Mouse (Mus musculus): ENCODE results near the gene Dlx6. TPM values are rescaled to one million over a fixed set of nuclear protein-coding genes. Genes with fewer than 3 reads are reported as not detected.
A peak's percentile ranks its signal among the peaks of the same experiment; 100 is the strongest.

Dlx6 gene
- polyA plus RNA-seq, 1 experiment from 2014 or later: not detected

GRCm38 (mm10) chr6:6863955-6864354, 821 bp downstream of the Dlx6 start:
- Histone ChIP-seq H3K27me3 (ENCODE audit: control insufficient read depth, insufficient read depth, low read length) (peaks cover 95% of the 10 kb centered on the region), H3K4me2 (replicated peaks) (peak overlapping the region; percentile 56), H3K36me3 (replicated peaks; ENCODE audit: control insufficient read depth, insufficient read depth) (no peaks in the 10 kb centered on the region), H3K9me3 (ENCODE audit: control insufficient read depth, low read length) (no peaks in the 10 kb centered on the region), H3K9ac (no peak overlapping the region), H3K4me3 (replicated peaks; ENCODE audit: low read length) (peak overlapping the region; percentile 30), H3K27ac (no peak overlapping the region), H3K4me1 (replicated peaks; ENCODE audit: control insufficient read depth, insufficient read depth, low read length) (peaks cover 16% of the 10 kb centered on the region; the same call in 1 of the 2 replicates)
- 0% methylated on average over 12 of the region's 21 CpGs for WGBS
- ATAC-seq (ENCODE audit: low FRiP score) (peak; percentile 32; the same call in 1 of the 2 replicates), DNase-seq (ENCODE audit: low spot score) (no peak)

- no peak overlapping the region for H3K9ac ChIP-seq
- peaks cover 16% of the 10 kb centered on the region; the same call in 1 of the 2 replicates for H3K4me1 ChIP-seq (replicated peaks; ENCODE audit: control insufficient read depth, insufficient read depth, low read length)
- H3K4me2 ChIP-seq (replicated peaks): no peak overlapping the region
- no peak for DNase-seq (ENCODE audit: low spot score)
- no peak overlapping the region for H3K27ac ChIP-seq
- H3K36me3 ChIP-seq (replicated peaks; ENCODE audit: control insufficient read depth, insufficient read depth): no peaks in the 10 kb centered on the region
- H3K4me3 ChIP-seq (replicated peaks; ENCODE audit: low read length): no peak overlapping the region
- ATAC-seq (ENCODE audit: low FRiP score): no peak
- 1% methylated on average over 36 of the region's 36 CpGs for whole genome bisulfite sequencing
- H3K9me3 ChIP-seq (ENCODE audit: control insufficient read depth, low read length): no peaks in the 10 kb centered on the region
- H3K27me3 ChIP-seq (ENCODE audit: control insufficient read depth, insufficient read depth, low read length): peaks cover 95% of the 10 kb centered on the region
Observed at GRCm38 (mm10) chr6:6864441-6865440, 1.6 kb downstream of the Dlx6 start.

DNA sequence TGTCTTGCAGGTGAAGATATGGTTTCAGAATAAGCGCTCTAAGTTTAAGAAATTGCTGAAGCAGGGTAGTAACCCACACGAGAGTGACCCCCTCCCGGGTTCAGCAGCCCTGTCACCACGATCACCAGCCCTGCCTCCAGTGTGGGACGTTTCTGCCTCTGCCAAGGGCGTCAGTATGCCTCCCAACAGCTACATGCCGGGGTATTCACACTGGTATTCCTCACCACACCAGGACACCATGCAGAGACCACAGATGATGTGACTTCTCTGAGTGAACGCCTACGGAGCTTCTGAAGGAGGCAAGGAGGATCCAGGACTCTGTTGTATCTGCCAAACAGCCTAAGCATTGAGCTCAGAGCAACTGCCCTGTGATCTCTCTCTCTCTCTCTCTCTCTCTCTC, 3.9 kb downstream of the Dlx6 start:
- DNase-seq (ENCODE audit: low spot score) (no peak), ATAC-seq (ENCODE audit: low FRiP score) (no peak)
- Histone ChIP-seq H3K9ac (no peak overlapping the region), H3K4me2 (replicated peaks) (no peak overlapping the region), H3K4me3 (replicated peaks; ENCODE audit: low read length) (no peak overlapping the region), H3K36me3 (replicated peaks; ENCODE audit: control insufficient read depth, insufficient read depth) (no peaks in the 10 kb centered on the region), H3K9me3 (ENCODE audit: control insufficient read depth, low read length) (no peaks in the 10 kb centered on the region), H3K4me1 (replicated peaks; ENCODE audit: control insufficient read depth, insufficient read depth, low read length) (peaks cover 16% of the 10 kb centered on the region; the same call in 1 of the 2 replicates), H3K27ac (no peak overlapping the region), H3K27me3 (ENCODE audit: control insufficient read depth, insufficient read depth, low read length) (peaks cover 98% of the 10 kb centered on the region)
- 3% methylated on average over 9 of the region's 9 CpGs for WGBS

DNA sequence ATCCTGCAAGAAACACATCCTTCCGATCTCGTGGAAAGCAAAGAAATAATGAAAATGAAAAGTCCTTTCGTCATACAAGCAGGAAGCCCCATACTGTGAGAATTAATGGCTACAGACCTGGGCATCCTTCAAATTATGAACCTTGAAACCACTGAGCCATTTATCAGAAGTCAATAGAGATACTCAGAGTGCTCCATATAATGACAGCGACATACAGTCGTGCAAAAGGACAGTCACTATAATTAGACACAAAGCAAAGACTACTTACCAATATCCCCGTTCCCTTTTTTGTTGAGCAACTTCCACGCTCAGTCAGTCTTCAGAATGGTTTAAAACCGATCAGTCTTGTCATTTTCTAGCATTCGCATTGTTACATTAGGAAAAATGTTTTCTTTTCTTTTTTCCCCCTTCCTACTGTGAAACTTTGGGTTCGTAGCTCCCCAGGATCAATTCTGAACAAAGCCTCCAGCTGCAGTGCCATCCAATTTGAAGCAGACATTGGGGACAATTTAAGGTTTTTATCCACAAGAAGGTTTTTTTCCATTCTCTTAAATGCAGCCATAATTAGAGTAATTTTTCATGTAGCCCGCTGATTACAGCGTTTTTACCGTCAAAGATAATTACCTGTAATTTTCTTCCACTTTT, 6.0 kb downstream of the Dlx6 start:
- Histone ChIP-seq H3K27ac (no peak overlapping the region), H3K9ac (no peak overlapping the region), H3K4me2 (replicated peaks) (no peak overlapping the region), H3K9me3 (ENCODE audit: control insufficient read depth, low read length) (no peaks in the 10 kb centered on the region), H3K4me1 (replicated peaks; ENCODE audit: control insufficient read depth, insufficient read depth, low read length) (no peaks in the 10 kb centered on the region), H3K36me3 (replicated peaks; ENCODE audit: control insufficient read depth, insufficient read depth) (no peaks in the 10 kb centered on the region), H3K27me3 (ENCODE audit: control insufficient read depth, insufficient read depth, low read length) (peaks cover 99% of the 10 kb centered on the region), H3K4me3 (replicated peaks; ENCODE audit: low read length) (no peak overlapping the region)
- DNase-seq (ENCODE audit: low spot score): no peak
- no peak for ATAC-seq (ENCODE audit: low FRiP score)
- WGBS: 3% methylated on average over 13 of the region's 13 CpGs

- no peak overlapping the region for H3K4me2 ChIP-seq (replicated peaks)
- no peak for ATAC-seq (ENCODE audit: low FRiP score)
- H3K4me1 ChIP-seq (replicated peaks; ENCODE audit: control insufficient read depth, insufficient read depth, low read length): no peaks in the 10 kb centered on the region
- no peak overlapping the region for H3K4me3 ChIP-seq (replicated peaks; ENCODE audit: low read length)
- H3K27ac ChIP-seq: no peak overlapping the region
- H3K9ac ChIP-seq: no peak overlapping the region
- under 1% methylated on average over 11 of the region's 11 CpGs for WGBS
- no peaks in the 10 kb centered on the region for H3K36me3 ChIP-seq (replicated peaks; ENCODE audit: control insufficient read depth, insufficient read depth)
- no peaks in the 10 kb centered on the region for H3K9me3 ChIP-seq (ENCODE audit: control insufficient read depth, low read length)
- peaks cover 99% of the 10 kb centered on the region for H3K27me3 ChIP-seq (ENCODE audit: control insufficient read depth, insufficient read depth, low read length)
- no peak for DNase-seq (ENCODE audit: low spot score)
Observed at GRCm38 (mm10) chr6:6869961-6870800, 7.0 kb downstream of the Dlx6 start.

GRCm38 (mm10) chr6:6870876-6871420, 7.8 kb downstream of the Dlx6 start:
- Histone ChIP-seq H3K4me3 (replicated peaks; ENCODE audit: low read length) (no peak overlapping the region), H3K9ac (no peak overlapping the region), H3K4me1 (replicated peaks; ENCODE audit: control insufficient read depth, insufficient read depth, low read length) (no peaks in the 10 kb centered on the region), H3K27me3 (ENCODE audit: control insufficient read depth, insufficient read depth, low read length) (peaks cover 99% of the 10 kb centered on the region), H3K36me3 (replicated peaks; ENCODE audit: control insufficient read depth, insufficient read depth) (no peaks in the 10 kb centered on the region), H3K9me3 (ENCODE audit: control insufficient read depth, low read length) (no peaks in the 10 kb centered on the region), H3K4me2 (replicated peaks) (no peak overlapping the region), H3K27ac (no peak overlapping the region)
- WGBS: 2% methylated on average over 7 of the region's 7 CpGs
- ATAC-seq (ENCODE audit: low FRiP score) (no peak), DNase-seq (ENCODE audit: low spot score) (no peak)

DNA sequence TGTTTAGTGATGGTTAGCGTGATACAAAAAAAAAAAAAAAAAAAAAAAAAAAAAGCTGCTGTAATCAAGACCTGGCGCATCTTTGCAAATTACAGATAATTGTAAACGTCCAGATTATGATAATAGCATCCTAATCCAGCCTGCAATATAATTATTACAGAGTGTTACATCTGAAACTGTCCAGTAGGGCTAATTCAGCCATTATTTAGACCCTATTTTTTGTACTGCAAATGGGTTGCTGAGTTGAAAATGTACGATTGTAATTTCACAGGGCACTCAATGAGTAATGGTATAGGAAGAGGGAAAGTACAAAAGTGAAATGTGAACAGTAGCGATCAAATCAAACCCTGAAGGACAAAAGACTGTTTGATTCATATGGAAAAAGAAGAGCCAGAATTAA, 8.6 kb downstream of the Dlx6 start:
- no peak for ATAC-seq (ENCODE audit: low FRiP score)
- no peak for DNase-seq (ENCODE audit: low spot score)
- 4% methylated on average over 5 of the region's 5 CpGs for WGBS

GRCm38 (mm10) chr6:6872873-6873272, 9.7 kb downstream of the Dlx6 start:
- Histone ChIP-seq H3K4me2 (replicated peaks) (no peak overlapping the region), H3K36me3 (replicated peaks; ENCODE audit: control insufficient read depth, insufficient read depth) (no peaks in the 10 kb centered on the region), H3K9me3 (ENCODE audit: control insufficient read depth, low read length) (no peaks in the 10 kb centered on the region), H3K27ac (no peak overlapping the region), H3K27me3 (ENCODE audit: control insufficient read depth, insufficient read depth, low read length) (peaks cover 100% of the 10 kb centered on the region), H3K4me3 (replicated peaks; ENCODE audit: low read length) (no peak overlapping the region), H3K4me1 (replicated peaks; ENCODE audit: control insufficient read depth, insufficient read depth, low read length) (no peaks in the 10 kb centered on the region), H3K9ac (no peak overlapping the region)
- DNase-seq (ENCODE audit: low spot score): no peak
- ATAC-seq (ENCODE audit: low FRiP score): no peak
- 0% methylated on average over 5 of the region's 5 CpGs for WGBS

More for the DNA sequence above, 8.6 kb downstream of the Dlx6 start:
- H3K27me3 ChIP-seq (ENCODE audit: control insufficient read depth, insufficient read depth, low read length): peaks cover 99% of the 10 kb centered on the region
- H3K4me3 ChIP-seq (replicated peaks; ENCODE audit: low read length): no peak overlapping the region
- no peaks in the 10 kb centered on the region for H3K9me3 ChIP-seq (ENCODE audit: control insufficient read depth, low read length)
- no peaks in the 10 kb centered on the region for H3K4me1 ChIP-seq (replicated peaks; ENCODE audit: control insufficient read depth, insufficient read depth, low read length)
- H3K4me2 ChIP-seq (replicated peaks): no peak overlapping the region
- H3K9ac ChIP-seq: no peak overlapping the region
- H3K36me3 ChIP-seq (replicated peaks; ENCODE audit: control insufficient read depth, insufficient read depth): no peaks in the 10 kb centered on the region
- no peak overlapping the region for H3K27ac ChIP-seq
